Mouse (Mus musculus) G1E (cell line): ENCODE data around the gene Gm45713.

Experiments used
- CTCF ChIP-seq: IDR thresholded peaks from 2 replicates; pipeline ENCODE4 v1.5.1; 2012; ENCODE audit warnings: low read depth, low read length, inconsistent platforms, mixed read lengths
- GATA1 ChIP-seq: IDR thresholded peaks from 2 replicates; pipeline ENCODE4 v1.6.1; 2012; ENCODE audit warnings: borderline replicate concordance, low read length, inconsistent platforms, mixed read lengths
- GATA2 ChIP-seq: IDR thresholded peaks from 2 replicates; pipeline ENCODE4 v1.6.1; 2012; ENCODE audit warnings: low read depth, low read length, inconsistent platforms, borderline replicate concordance
- POLR2AphosphoS5 ChIP-seq: IDR thresholded peaks from 2 replicates; pipeline ENCODE4 v1.6.1; 2012; ENCODE audit warnings: low read depth, low read length, inconsistent platforms; ENCODE audit not compliant: insufficient replicate concordance
- TAL1 ChIP-seq: conservative IDR thresholded peaks from 2 replicates; pipeline ENCODE4 v1.6.1; 2012; ENCODE audit warnings: low read depth, low read length, inconsistent platforms, mixed read lengths

DNA sequence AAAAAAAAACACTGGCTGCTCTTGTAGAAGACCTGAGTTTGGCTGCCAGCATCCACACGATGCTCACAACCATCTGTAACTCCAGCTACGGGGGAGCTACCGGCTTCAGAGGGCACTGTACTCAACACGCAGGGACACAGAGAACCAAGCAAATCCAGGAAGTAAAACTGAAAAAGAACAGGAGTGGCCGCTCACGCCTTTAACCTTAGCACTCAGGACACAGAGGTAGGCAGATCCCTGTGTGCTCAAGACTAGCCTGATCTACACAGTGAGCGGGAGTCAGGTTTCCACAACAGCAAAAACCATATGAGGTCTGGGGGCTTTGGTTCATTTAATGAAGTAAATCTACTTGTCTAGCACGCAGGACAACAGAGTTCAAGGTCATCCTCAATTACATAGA, 30.5 kb downstream of the Gm45713 start:
- TF ChIP-seq POLR2AphosphoS5 (no peak), CTCF (no peak), GATA1 (no peak), TAL1 (no peak), GATA2 (no peak)
